Mouse (Mus musculus) embryo, embryonic 10.5 days (tissue): Measurements from ENCODE around the gene Ager.

Source experiments
- DNase-seq: peaks from one replicate; pipeline ENCODE4 v3.0.0-alpha.2; 2015; ENCODE audit warnings: low spot score

The Ager gene

GRCm38 (mm10) chr17:34585877-34586771, 11.5 kb upstream of the Ager start:
- peak; percentile 76 for DNase-seq

GRCm38 (mm10) chr17:34586796-34587422, 10.8 kb upstream of the Ager start:
- peak; percentile 96 for DNase-seq

- DNase-seq = peak; percentile 94
Measured at GRCm38 (mm10) chr17:34587423-34587811, 10.2 kb upstream of the Ager start.

GRCm38 (mm10) chr17:34587814-34588213, 9.8 kb upstream of the Ager start:
- DNase-seq = no peak

GRCm38 (mm10) chr17:34588767-34589166, 8.9 kb upstream of the Ager start:
- DNase-seq = no peak

GRCm38 (mm10) chr17:34589206-34589605, 8.5 kb upstream of the Ager start:
- no peak for DNase-seq

GRCm38 (mm10) chr17:34589681-34590101, 8.0 kb upstream of the Ager start, which contains the start of gene Gpsm3:
TSS of gene Gpsm3 (plus strand) at chr17:34589806.
- DNase-seq = peak; percentile 52

GRCm38 (mm10) chr17:34590154-34590987, 7.3 kb upstream of the Ager start:
- no peak for DNase-seq

GRCm38 (mm10) chr17:34591029-34591993, 6.4 kb upstream of the Ager start, which contains the start of gene Pbx2:
TSS of gene Pbx2 (plus strand) at chr17:34591266.
- DNase-seq = peak; percentile 81

GRCm38 (mm10) chr17:34591994-34592375, 5.7 kb upstream of the Ager start:
- peak; percentile 94 for DNase-seq

GRCm38 (mm10) chr17:34592581-34593549, 4.8 kb upstream of the Ager start:
- peak; percentile 74 for DNase-seq

GRCm38 (mm10) chr17:34593752-34594525, 3.7 kb upstream of the Ager start:
- peak; percentile 43 for DNase-seq

GRCm38 (mm10) chr17:34596098-34596497, 1.6 kb upstream of the Ager start:
- no peak for DNase-seq

- DNase-seq = no peak
Measured at GRCm38 (mm10) chr17:34599891-34600290, 2.2 kb downstream of the Ager start.

GRCm38 (mm10) chr17:34601796-34602195, 4.1 kb downstream of the Ager start:
- DNase-seq = no peak

GRCm38 (mm10) chr17:34603375-34604060, 5.9 kb downstream of the Ager start, which contains the start of gene Rnf5:
TSS of gene Rnf5 (minus strand) at chr17:34603690.
- peak; percentile 100 for DNase-seq

- DNase-seq = peak; percentile 100
Measured at GRCm38 (mm10) chr17:34604061-34604508, 6.4 kb downstream of the Ager start, which contains the start of gene Agpat1. TSS of gene Agpat1 (plus strand) at chr17:34604262.
